Comparison of ENCODE assay signal across 17 mouse cellular contexts in genomic region chr14:98141758-98142157, GRCm38 (mm10).
"Had no signal": no experiment of that assay in that cellular context is flagged by ENCODE, and none has a peak within 500 bp of the region (broad histone marks: within the 10 kb centered on the region; RNA-seq: fewer than 3 reads in every experiment).

No protein-coding gene starts in this region.

- ATAC-seq: liver, postnatal 0 days; lung, postnatal 0 days; midbrain, embryonic 13.5 days; midbrain, embryonic 15.5 days had no signal

- H3K36me3 ChIP-seq: lung, embryonic 15.5 days; midbrain, embryonic 13.5 days; midbrain, embryonic 15.5 days; neural tube, embryonic 12.5 days; stomach, embryonic 15.5 days had no signal

- H3K27me3 ChIP-seq: lung, embryonic 15.5 days; megakaryocyte, embryonic 14.5 days; midbrain, embryonic 13.5 days; midbrain, embryonic 15.5 days; neural tube, embryonic 12.5 days; stomach, embryonic 15.5 days had no signal

- H3K27ac ChIP-seq: lung, embryonic 15.5 days; macrophage; midbrain, embryonic 13.5 days; midbrain, embryonic 15.5 days; neural tube, embryonic 12.5 days; stomach, embryonic 15.5 days; stomach, postnatal 0 days had no signal

- H3K4me2 ChIP-seq: lung, embryonic 15.5 days; midbrain, embryonic 11.5 days; midbrain, embryonic 13.5 days; midbrain, embryonic 15.5 days; neural tube, embryonic 12.5 days; stomach, embryonic 15.5 days had no signal

- H3K4me3 ChIP-seq: lung, embryonic 15.5 days; megakaryocyte, embryonic 14.5 days; midbrain, embryonic 13.5 days; midbrain, embryonic 15.5 days; neural tube, embryonic 12.5 days; stomach, embryonic 15.5 days had no signal

- H3K9me3 ChIP-seq: lung, embryonic 15.5 days; megakaryocyte, embryonic 14.5 days; midbrain, embryonic 13.5 days; midbrain, embryonic 15.5 days; neural tube, embryonic 12.5 days; stomach, embryonic 15.5 days had no signal

- H3K9ac ChIP-seq: liver, postnatal 0 days; lung, embryonic 15.5 days; midbrain, embryonic 13.5 days; midbrain, embryonic 15.5 days; neural tube, embryonic 12.5 days; stomach, embryonic 15.5 days had no signal

- DNase-seq: liver, postnatal 0 days; lung, adult 2 months; lung, postnatal 14 days; lung, postnatal 36 days; right cerebral cortex, postnatal 14 days; thymus, postnatal 25 days; thymus, postnatal 4 days had no signal

- H3K4me1 ChIP-seq: megakaryocyte, embryonic 14.5 days; midbrain, embryonic 15.5 days; stomach, embryonic 15.5 days had no signal
